Mouse (Mus musculus) activated CD4-positive, CD25-positive, alpha-beta regulatory T cell, adult 4 months (primary cell): Measurements from ENCODE around the gene Pdcd11. TPM values are rescaled to one million over a fixed set of nuclear protein-coding genes. Genes with fewer than 3 reads are reported as not detected.
"Not testable (repeated sequence)": the region's sequence is repeated elsewhere in the genome, so short reads cannot be mapped to it uniquely, and the experiment has no call there.

Experiments used
- ATAC-seq: one replicate; pipeline ENCODE4 v1.8.0; 2017
- polyA plus RNA-seq, 2 experiments: library from polyadenylated mRNA; unstranded; fragments of 100-300 nt; shearing (Covaris generic); gene quantifications; one replicate each; pipeline ENCODE4 v1.2.1; 2017

Pdcd11 gene
- polyA plus RNA-seq, 2 experiments from 2014 or later = 6.5 to 7.7 TPM

DNA sequence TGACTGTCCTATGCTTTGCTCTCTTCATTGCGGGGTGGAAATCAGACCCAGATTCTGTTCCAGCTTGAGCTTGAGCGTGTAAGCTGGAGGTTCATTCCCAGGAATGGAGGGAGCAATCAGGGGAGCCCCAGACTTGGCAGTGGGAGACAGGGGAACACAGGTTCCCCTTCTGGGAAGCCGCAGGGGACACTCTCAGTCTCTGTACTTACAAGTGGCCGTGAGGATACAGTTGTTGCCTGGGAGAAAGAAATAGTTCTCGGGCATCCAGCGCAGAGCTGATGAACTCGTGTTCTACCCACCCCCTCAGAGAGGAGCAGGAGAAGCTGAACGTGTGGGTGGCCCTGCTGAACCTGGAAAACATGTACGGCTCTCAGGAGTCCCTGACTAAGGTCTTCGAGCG is 38.3 kb downstream of the Pdcd11 start:
- ATAC-seq = no peak

GRCm38 (mm10) chr19:47130551-47131125 is 40.1 kb downstream of the Pdcd11 start:
- ATAC-seq = no peak

DNA sequence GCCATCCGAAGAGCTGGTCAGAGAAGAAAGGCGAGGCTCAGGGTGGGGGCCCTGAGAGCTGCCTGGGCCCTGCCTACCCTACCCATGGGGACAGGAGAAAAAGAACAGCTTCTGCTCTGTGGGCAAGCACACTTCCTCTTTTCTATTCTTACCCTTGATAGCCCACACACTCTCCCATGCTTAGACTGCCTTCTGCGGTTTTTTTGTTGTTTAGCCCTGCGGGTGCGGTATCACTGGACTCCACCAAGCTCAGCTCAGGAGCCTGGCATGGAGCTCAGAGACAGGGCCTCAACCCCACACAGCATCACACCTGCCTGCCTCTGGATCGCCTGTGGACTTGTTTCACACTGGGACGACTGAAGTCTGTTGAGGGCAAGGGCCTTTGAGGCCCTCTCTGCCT is 42.6 kb downstream of the Pdcd11 start:
- no peak for ATAC-seq

DNA sequence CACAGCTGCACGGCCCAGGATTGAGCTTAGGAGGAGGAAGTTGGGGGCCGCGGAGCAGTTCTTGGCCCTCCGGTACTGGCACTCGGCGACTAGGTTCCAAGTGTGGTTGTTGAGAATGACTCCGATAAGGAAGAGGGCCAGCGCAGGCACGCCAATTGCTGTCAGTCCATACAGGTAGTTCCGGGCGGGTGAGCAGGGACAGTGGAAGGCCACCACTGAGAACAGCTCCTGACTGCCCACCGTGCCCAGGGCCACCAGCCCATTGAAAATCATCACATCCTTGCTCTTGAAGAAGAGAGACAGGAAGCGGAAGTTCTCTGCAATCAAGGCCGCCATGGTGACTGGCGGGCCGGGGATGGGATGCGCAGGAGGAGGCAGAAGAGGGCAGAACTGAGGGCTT is 45.0 kb downstream of the Pdcd11 start:
- no peak for ATAC-seq

- ATAC-seq = no peak
Observed at GRCm38 (mm10) chr19:47136170-47136569, 45.6 kb downstream of the Pdcd11 start.

GRCm38 (mm10) chr19:47137051-47137581 is 46.5 kb downstream of the Pdcd11 start:
- no peak for ATAC-seq

DNA sequence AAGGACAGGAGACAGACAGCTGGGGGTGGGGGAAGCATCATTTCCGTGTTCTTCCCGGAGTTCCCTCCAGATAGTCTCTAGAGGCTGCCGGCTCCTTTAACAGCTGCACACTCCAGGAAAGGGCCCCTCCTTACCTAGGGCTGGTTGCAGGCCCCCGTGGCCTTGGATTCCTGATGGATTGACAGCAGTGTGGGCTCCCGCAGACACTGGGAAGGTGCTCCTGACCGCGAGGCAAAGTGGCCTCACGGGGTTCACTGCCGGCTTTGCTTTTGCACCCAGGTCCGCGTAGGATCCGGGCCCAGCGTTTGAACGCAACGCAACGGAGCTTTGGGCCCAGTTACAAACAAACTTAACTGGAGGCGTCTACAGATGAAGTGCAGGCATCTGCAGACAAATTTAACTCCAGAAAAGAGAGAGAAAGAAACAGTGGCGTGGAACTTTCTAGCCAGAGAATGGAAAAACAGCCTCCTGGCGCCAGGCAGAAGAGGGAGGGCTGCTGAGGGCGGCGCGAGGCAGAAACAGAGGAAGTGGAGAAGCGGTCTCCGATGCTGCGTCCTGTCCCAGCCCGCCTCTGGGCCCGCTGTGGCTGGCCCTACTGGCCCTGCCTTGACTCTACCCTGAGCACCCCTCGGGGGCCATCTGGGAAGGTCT is 47.3 kb downstream of the Pdcd11 start, which contains the start of gene Calhm2:
Gene Calhm2 (minus strand): TSS at position 524 of the 651 bp plus-strand sequence.
- peak; percentile 82 for ATAC-seq

GRCm38 (mm10) chr19:47139611-47140010 is 49.0 kb downstream of the Pdcd11 start:
- not testable (repeated sequence) for ATAC-seq

DNA sequence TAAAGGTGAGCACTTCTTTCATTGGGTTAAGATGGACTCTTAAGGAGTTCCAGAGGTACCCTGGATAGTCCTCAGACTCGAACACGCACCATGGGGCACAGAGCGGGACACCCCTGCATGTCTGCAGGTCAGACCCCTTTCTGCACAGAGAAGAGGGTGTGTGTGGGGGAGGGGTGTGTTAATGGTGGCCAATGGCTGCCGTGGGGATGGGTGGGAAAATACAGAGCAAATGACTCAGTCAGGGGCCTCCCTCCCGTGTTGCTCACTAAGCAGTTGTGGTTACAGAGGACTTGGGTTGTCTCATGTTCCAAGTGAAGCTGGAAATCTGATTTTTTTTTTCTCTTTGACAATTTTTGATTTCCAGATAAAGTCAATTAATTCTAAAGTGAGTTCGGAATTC is 51.9 kb downstream of the Pdcd11 start:
- no peak for ATAC-seq

DNA sequence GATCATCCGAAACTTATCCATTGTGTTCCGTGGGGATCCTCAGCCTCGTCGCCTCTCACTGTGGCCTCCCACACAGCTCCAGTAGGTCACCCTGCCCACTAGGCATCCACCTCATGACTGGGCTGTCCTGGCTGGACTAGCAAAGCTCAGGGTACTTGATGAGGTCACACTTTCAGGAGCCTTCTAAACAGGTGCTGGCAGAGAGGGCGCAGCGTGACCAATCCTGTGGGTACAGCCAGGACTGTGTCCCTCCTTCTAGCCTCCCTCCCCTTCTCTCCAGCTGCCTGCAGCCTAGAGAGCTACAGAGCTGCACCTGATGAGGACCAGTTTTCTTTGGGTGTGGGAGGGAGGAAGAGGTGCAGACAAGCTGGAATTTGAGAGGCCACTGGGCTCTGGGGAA is 53.6 kb downstream of the Pdcd11 start, which contains the start of gene Calhm1:
Gene Calhm1 (minus strand): TSS at position 101 of the 400 bp plus-strand sequence.
- ATAC-seq = no peak

- no peak for ATAC-seq
Observed at GRCm38 (mm10) chr19:47148267-47148847, 57.8 kb downstream of the Pdcd11 start.

DNA sequence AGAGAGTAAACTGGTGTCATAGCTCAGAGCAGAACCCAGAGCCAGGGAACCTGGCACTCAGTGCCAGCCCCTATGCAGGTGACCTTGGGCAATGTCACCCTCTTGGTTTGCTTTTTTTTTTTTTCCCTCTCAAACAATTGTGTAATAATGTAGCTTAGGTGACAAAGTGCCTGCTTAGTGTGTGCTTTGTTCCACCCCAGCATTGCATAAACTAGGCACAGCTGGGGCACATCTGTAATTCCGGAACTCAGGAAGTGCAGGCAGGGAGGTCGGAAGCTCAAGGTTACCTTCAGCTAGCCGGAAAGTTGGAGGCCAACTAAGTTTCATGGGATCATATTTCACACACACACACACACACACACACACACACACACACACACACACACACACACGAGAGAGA is 59.3 kb downstream of the Pdcd11 start:
- ATAC-seq = no peak

DNA sequence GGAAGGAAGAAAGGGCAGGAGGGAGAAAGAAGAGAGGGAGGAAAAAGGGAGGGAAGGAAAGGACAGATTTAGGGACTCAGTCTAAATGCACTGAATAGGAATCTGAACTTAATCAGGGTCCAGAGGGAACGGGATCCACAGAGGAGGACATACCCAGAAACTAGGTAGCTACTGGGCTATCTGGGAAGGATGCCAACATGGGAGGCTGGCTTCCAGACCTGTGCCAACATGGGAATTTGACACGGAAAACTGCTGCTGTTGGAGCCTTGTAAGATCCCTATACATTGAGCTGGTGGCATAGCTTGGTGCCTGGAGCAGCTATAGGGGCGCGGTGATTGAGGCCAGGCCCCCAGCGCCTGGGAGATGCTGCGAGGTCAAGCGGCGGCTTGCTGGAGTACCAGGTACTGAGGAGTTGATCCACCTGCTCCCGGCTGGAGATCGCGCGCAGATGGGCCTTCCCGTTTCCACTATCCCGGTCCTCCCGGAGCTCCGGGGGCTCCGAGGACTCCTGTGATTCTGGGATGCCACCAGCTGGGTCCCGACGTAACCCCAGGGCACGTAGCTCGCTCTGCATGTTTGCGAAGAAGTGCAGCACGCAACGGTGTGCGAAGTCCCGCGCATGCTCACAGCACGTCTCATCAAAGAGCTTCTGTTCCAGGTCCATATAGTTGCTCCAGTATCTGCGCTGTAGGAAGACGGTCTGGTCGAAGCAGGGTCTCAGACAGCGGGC is 60.9 kb downstream of the Pdcd11 start:
- ATAC-seq = no peak

DNA sequence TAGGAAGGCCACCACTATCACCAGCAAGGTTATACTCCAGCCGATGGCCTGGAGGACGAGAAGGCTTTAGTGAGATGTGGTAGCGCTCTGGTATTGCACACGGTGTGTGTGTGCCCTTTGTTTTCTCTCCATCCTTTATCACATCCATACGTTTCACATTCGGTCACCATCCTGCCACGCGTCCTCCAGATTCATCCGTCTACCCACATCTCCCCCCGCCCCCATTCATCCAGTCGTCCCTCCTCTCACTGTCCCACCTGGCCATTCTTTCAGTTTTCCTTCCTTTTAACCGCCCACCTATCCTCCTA is 61.4 kb downstream of the Pdcd11 start:
- no peak for ATAC-seq

GRCm38 (mm10) chr19:47153767-47154166 is 63.2 kb downstream of the Pdcd11 start:
- ATAC-seq = no peak

GRCm38 (mm10) chr19:47157664-47158063 is 67.1 kb downstream of the Pdcd11 start, which contains the start of gene Calhm3:
Calhm3 (minus strand) TSS chr19:47157764.
- no peak for ATAC-seq

DNA sequence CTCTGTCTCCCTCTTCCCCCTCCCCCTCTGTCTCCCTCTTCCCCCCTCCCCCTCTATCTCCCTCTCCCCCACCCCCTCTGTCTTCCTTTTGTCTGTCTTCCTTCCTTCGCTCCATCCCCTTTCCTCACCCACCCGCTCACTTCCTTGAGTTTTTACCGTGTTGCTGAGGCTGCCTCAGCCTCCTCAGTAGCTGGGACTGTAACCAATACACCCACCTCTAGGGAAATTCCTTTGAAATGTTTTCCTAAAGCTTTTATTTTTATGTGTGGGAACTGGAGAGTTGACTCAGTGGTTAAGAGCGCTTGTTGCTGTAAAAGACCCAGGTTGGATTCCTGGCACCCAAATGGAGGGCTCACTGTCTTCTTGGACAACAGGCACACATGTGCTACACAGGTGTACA is 71.1 kb downstream of the Pdcd11 start:
- ATAC-seq = no peak

DNA sequence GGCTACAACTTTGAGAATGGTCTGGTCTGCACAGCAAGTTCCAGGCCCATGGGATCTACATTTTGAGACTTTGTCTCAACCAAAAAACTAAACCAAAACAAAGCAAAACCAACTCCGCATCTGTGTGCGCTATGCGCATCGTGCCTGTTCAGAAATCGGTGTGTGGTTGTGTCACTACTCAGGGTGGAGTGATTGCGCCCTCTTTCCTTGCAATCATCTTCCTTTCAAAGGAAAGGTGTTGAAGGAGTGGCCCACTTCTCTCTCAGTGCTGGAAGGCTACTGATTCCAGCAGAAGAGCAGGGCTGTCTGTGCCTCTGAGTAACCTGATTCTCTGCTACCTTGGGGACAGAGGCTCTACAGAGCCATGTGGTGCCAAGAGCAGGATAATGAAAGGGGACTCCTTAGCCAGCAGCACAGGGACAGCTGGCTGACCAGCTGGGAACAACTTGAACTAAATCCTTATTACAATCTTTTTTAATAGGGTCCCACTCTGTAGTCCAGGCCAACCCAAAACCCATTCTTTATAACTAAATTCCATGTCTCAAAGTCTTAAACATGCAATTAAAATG is 72.7 kb downstream of the Pdcd11 start:
- no peak for ATAC-seq

DNA sequence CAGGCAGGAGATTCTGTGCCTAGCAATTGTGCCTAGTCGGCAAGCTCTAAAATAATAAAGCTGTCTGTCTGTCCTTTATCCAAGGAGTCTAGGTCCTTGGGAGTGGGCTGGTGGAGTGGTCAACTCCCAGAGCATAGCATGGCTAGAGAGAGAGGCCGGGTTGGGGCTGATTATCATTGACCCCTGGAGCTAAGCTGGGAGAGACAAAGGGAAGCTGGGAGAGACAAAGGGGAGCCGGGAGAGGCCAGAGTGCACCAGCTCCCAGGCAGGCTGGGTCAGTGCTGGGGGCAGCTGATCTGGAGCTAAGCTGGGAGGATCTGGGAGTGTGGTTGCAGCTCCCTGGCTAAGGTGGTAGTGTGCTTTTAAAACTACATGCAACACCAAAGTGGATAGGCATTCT is 76.2 kb downstream of the Pdcd11 start:
- no peak for ATAC-seq

GRCm38 (mm10) chr19:47167617-47168214 is 77.1 kb downstream of the Pdcd11 start:
- ATAC-seq = no peak

- no peak for ATAC-seq
Observed at GRCm38 (mm10) chr19:47168223-47168622, 77.7 kb downstream of the Pdcd11 start.

GRCm38 (mm10) chr19:47168793-47169412 is 78.3 kb downstream of the Pdcd11 start:
- peak; percentile 73 for ATAC-seq
